ENCODE assay signal across 8 mouse cellular contexts in the genomic region with DNA sequence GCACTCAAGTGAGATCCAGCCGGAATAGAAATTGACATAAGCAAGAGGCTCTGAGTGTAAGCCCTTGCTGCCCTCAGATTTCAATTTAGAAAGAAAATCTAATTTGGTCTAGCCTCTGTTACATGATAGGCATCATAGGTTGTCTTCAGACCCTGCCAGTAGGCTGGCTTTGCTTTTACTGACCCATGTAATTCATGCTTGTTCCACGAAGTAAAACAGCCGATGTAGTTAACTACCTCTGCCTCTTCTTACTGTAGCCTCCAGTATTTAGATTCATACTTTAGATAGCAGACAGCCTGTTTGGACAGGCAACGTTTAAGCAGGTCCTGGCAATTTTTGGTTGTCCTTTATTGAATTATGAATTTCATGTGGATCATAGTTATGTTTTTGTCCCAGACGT. TPM values are rescaled to one million over a fixed set of nuclear protein-coding genes. Genes with fewer than 3 reads are reported as not detected.
DNase-seq lines count a peak whose midpoint lies in the region; ATAC-seq lines count a peak whose summit lies in the region.

No protein-coding gene starts in this region.

- H3K4me1 ChIP-seq in heart, embryonic 15.5 days (replicated peaks), result peaks cover 51% of the 10 kb centered on the region
- H3K4me1 ChIP-seq in hindbrain, embryonic 13.5 days (replicated peaks), result peaks cover 40% of the 10 kb centered on the region
- H3K4me1 ChIP-seq in midbrain, embryonic 13.5 days (replicated peaks), result peaks cover 41% of the 10 kb centered on the region

- H3K9ac ChIP-seq in heart, embryonic 15.5 days, result peak overlapping the region; percentile 76
- H3K9ac ChIP-seq in hindbrain, embryonic 13.5 days, result peak overlapping the region; percentile 92; the same call in 1 of the 2 replicates
- H3K9ac ChIP-seq in midbrain, embryonic 13.5 days (replicated peaks), result peak overlapping the region; percentile 92

- H3K27ac ChIP-seq in heart, embryonic 15.5 days, result peak overlapping the region; percentile 81; the same call in 1 of the 2 replicates
- no peak overlapping the region for H3K27ac ChIP-seq in hindbrain, embryonic 13.5 days
- H3K27ac ChIP-seq in midbrain, embryonic 13.5 days, result no peak overlapping the region

- H3K9me3 ChIP-seq in heart, embryonic 15.5 days (replicated peaks), result no peaks in the 10 kb centered on the region
- no peaks in the 10 kb centered on the region for H3K9me3 ChIP-seq in hindbrain, embryonic 13.5 days
- peaks cover 5% of the 10 kb centered on the region; the same call in 1 of the 2 replicates for H3K9me3 ChIP-seq in midbrain, embryonic 13.5 days

- H3K4me3 ChIP-seq in heart, embryonic 15.5 days, result peak overlapping the region; percentile 61
- peak overlapping the region; percentile 79 for H3K4me3 ChIP-seq in hindbrain, embryonic 13.5 days
- H3K4me3 ChIP-seq in midbrain, embryonic 13.5 days (replicated peaks), result peak overlapping the region; percentile 82

- DNase-seq in heart, postnatal 25 days (ENCODE audit: low spot score), result no peak
- DNase-seq in MN1 (ENCODE audit: low spot score), result peak; percentile 47
- DNase-seq in right cerebral cortex, postnatal 10 days (ENCODE audit: low spot score in 2 of 2), result no peak
- DNase-seq in frontal cortex, postnatal 25 days (ENCODE audit: low spot score in 2 of 2), result no peak
- no peak for DNase-seq in left cerebral cortex, adult 11 months (ENCODE audit: low spot score)

- no peak for ATAC-seq in heart, embryonic 15.5 days (replicated peaks; ENCODE audit: insufficient number of reproducible peaks, insufficient read depth, low FRiP score, low read depth)
- ATAC-seq in hindbrain, embryonic 13.5 days (ENCODE audit: low FRiP score), result no peak
- no peak for ATAC-seq in midbrain, embryonic 13.5 days

- intact Hi-C loops in heart, postnatal 25 days (cut with DNase I), result loop anchor here (1.0 to 5.0 kb wide), 3 partner anchors 18 to 85 kb away; no protein-coding TSS in a partner anchor

- 55% methylated on average over 5 of the region's 5 CpGs for WGBS in heart, embryonic 15.5 days
- 66% methylated on average over 5 of the region's 5 CpGs for WGBS in hindbrain, embryonic 13.5 days
- WGBS in midbrain, embryonic 13.5 days, result 62% methylated on average over 5 of the region's 5 CpGs

- H3K4me2 ChIP-seq in heart, embryonic 15.5 days, result peak overlapping the region; percentile 77
- peak overlapping the region; percentile 79 for H3K4me2 ChIP-seq in hindbrain, embryonic 13.5 days
- peak overlapping the region; percentile 80 for H3K4me2 ChIP-seq in midbrain, embryonic 13.5 days (replicated peaks)

- no peaks in the 10 kb centered on the region for H3K36me3 ChIP-seq in heart, embryonic 15.5 days
- no peaks in the 10 kb centered on the region for H3K36me3 ChIP-seq in hindbrain, embryonic 13.5 days
- H3K36me3 ChIP-seq in midbrain, embryonic 13.5 days, result no peaks in the 10 kb centered on the region

- no peaks in the 10 kb centered on the region for H3K27me3 ChIP-seq in heart, embryonic 15.5 days
- H3K27me3 ChIP-seq in hindbrain, embryonic 13.5 days, result no peaks in the 10 kb centered on the region
- peaks cover 6% of the 10 kb centered on the region for H3K27me3 ChIP-seq in midbrain, embryonic 13.5 days

RNA-seq across cellular contexts. Expression of gene Ano6, which starts 1.2 kb away (rescaled TPM):
- 27.2 and 34.4 TPM in 2 replicates for polyA plus RNA-seq in heart, embryonic 15.5 days (2015; fragmentation: Nextera tagmentation; extraction: Ambion mirVana)
- total RNA-seq in heart, postnatal 25 days (2021), result 10 to 100 TPM; 21.1 to 25.9 TPM
- polyA plus RNA-seq in hindbrain, embryonic 13.5 days (2015; fragmentation: Nextera tagmentation; extraction: Ambion mirVana), result 28.7 and 31.2 TPM in 2 replicates
- polyA plus RNA-seq in midbrain, embryonic 13.5 days (2015; fragmentation: Nextera tagmentation; extraction: Ambion mirVana), result 26.1 and 26.8 TPM in 2 replicates
